Mouse (Mus musculus) stomach, embryonic 14.5 days (tissue): ENCODE results near the gene Sfxn5. TPM values are rescaled to one million over a fixed set of nuclear protein-coding genes. Genes with fewer than 3 reads are reported as not detected.

Source experiments
- ATAC-seq: fragments of 200-750 bp; cut with Nextera tagmentation; 2 replicates; pipeline ENCODE4 v1.8.0; 2017; ENCODE audit warnings: low read depth, moderate TSS enrichment; ENCODE audit not compliant: insufficient number of reproducible peaks, insufficient read depth, low FRiP score
- H3K27ac ChIP-seq: fragments of 300-500 bp; sonication (generic); 2 replicates; pipeline ENCODE4 v1.5.1; 2014; ENCODE audit warnings: mild to moderate bottlenecking, low read length, moderate library complexity, mixed read lengths
- H3K27me3 ChIP-seq: fragments of 300-500 bp; sonication (generic); 2 replicates; pipeline ENCODE4 v1.6.1; 2014; ENCODE audit warnings: low read length, control low read depth, mixed read lengths; ENCODE audit not compliant: control insufficient read depth, insufficient read depth
- H3K36me3 ChIP-seq: fragments of 300-500 bp; sonication (generic); 2 replicates; pipeline ENCODE4 v1.6.1; 2014; ENCODE audit warnings: mild to moderate bottlenecking, control low read depth, low read length, moderate library complexity, mixed read lengths; ENCODE audit not compliant: control insufficient read depth, insufficient read depth
- H3K4me1 ChIP-seq: fragments of 300-500 bp; sonication (generic); 2 replicates; pipeline ENCODE4 v1.6.1; 2014; ENCODE audit warnings: low read length, control low read depth, mixed read lengths; ENCODE audit not compliant: control insufficient read depth, insufficient read depth
- H3K4me2 ChIP-seq: fragments of 300-500 bp; sonication (generic); replicated peaks from 2 replicates; pipeline ENCODE4 v1.6.1; 2014; ENCODE audit warnings: low read depth, low read length, control low read depth
- H3K4me3 ChIP-seq: fragments of 300-500 bp; sonication (generic); 2 replicates; pipeline ENCODE4 v1.5.1; 2014; ENCODE audit warnings: low read depth, low read length, control low read depth
- H3K9ac ChIP-seq: fragments of 300-500 bp; sonication (generic); replicated peaks from 2 replicates; pipeline ENCODE4 v1.6.1; 2014; ENCODE audit warnings: low read depth, mild to moderate bottlenecking, control low read depth, low read length, moderate library complexity, mixed read lengths
- H3K9me3 ChIP-seq: fragments of 300-500 bp; sonication (generic); 2 replicates; pipeline ENCODE4 v1.6.1; 2016; ENCODE audit warnings: low read depth, low read length, control low read depth; ENCODE audit not compliant: control insufficient read depth
- WGBS: fragments of 180-500 bp; shearing (Covaris S2); extraction: QIAGEN DNeasy Blood & Tissue Kit; methylation state at CpG from one replicate; pipeline ENCODE4 v1.1.7; 2014; 5-methylcytosine and 5-hydroxymethylcytosine counted together
- microRNA-seq: library from miRNA; unstranded; fragments of <30 nt; microRNA quantifications from one replicate; pipeline ENCODE4, GENCODE M21; 2016
- polyA plus RNA-seq: library from polyadenylated mRNA; unstranded; fragments of >200 nt; fragmentation: Nextera tagmentation; extraction: Ambion mirVana; gene quantifications from 2 replicates; pipeline ENCODE4 v1.2.1, GENCODE M21; 2014

Gene Sfxn5
- polyA plus RNA-seq, 1 experiment from 2014 or later: 13.0 TPM

GRCm38 (mm10) chr6:85165440-85165921, 167.7 kb downstream of the Sfxn5 start:
- Histone ChIP-seq H3K27ac (no peak overlapping the region), H3K9me3 (no peaks in the 10 kb centered on the region), H3K9ac (no peak overlapping the region), H3K4me1 (no peaks in the 10 kb centered on the region), H3K27me3 (no peaks in the 10 kb centered on the region), H3K4me3 (no peak overlapping the region), H3K36me3 (no peaks in the 10 kb centered on the region), H3K4me2 (no peak overlapping the region)
- 55% methylated on average over 11 of the region's 11 CpGs for WGBS
- ATAC-seq: no peak

Small RNA genes within 50 kb of the gene (microRNA-seq; reads per million reads assigned to microRNA genes)
- not detected for gene Mir705

Other genes with a start within 250 kb of the Sfxn5 start
- 90.9 and 91.8 TPM in 2 replicates for gene Spr, start 195.7 kb downstream of the Sfxn5 start, polyA plus RNA-seq
- gene Emx1, start 146.0 kb downstream of the Sfxn5 start, polyA plus RNA-seq: not detected in 2 replicates
- 8.1 and 8.3 TPM in 2 replicates for gene Rab11fip5, start 41.2 kb upstream of the Sfxn5 start, polyA plus RNA-seq
- gene Noto, start 90.5 kb upstream of the Sfxn5 start, polyA plus RNA-seq: not detected in 2 replicates
- 43.6 and 45.8 TPM in 2 replicates for gene Smyd5, start 98.6 kb upstream of the Sfxn5 start, polyA plus RNA-seq
- 433 and 457 TPM in 2 replicates for gene Cct7, start 118.1 kb upstream of the Sfxn5 start, polyA plus RNA-seq
- 23.9 and 25.2 TPM in 2 replicates for gene Pradc1, start 118.5 kb upstream of the Sfxn5 start, polyA plus RNA-seq
- gene Fbxo41, start 169.6 kb upstream of the Sfxn5 start, polyA plus RNA-seq: 0.36 and 0.42 TPM in 2 replicates
- not detected in 2 replicates for gene Egr4, start 180.2 kb upstream of the Sfxn5 start, polyA plus RNA-seq